Mouse (Mus musculus) lung, postnatal 25 days (tissue): Measurements from ENCODE around the gene Snx6.
"Not testable (repeated sequence)": the region's sequence is repeated elsewhere in the genome, so short reads cannot be mapped to it uniquely, and the experiment has no call there.

ENCODE experiments used
- DNase-seq: peaks from one replicate; pipeline ENCODE4 v3.0.0; 2022; ENCODE audit warnings: low spot score

Gene Snx6

DNA sequence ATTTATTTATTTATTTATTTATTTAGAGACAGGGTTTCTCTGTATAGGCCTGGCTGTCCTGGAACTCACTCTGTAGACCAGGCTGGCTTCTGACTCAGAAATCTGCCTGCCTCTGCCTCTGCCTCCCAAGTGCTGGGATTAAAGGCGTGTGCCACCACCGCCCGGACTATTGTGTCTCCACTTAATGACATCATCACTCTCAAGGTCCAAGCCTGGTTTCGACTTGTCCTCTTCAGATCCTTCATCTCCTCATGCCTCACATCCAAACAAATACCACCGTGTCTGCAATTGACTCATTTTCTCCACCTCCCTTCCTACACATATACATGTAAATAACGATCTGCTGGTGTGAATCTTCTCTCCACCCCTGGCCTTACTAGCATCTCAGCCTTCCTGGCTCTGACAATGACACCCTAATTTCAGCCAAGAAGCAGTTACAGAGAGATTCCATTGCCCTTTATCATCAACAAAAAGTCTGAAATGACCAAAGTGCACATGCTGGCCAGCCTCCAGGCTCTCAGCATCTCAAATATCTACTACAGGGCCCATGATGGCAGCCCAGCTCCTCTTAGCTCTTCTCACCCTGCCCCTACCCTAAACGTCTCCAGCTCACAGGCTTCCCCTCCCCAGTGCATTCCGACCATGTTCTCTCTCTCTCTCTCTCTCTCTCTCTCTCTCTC lies 1.2 kb upstream of the Snx6 start:
- DNase-seq, result no peak

DNA sequence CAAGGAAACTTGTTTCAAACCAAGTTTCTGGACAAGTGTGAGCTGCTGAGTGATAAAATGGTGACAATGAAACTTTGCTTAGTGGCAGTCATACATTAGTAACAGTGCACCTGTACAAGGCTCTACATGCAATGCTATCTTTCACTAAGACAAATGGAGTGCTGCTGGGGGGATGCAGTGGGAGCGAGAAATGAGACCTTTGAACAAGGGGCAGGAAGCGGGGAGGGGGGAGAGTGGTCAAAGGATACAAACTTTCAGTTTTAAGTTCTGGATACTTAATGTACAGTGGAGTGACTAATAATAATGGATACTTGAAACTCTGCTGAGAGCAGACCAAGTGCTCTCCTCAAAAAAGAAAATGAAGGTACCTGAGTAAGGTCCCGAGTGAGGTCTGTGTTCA lies 1.1 kb downstream of the Snx6 start:
- no peak for DNase-seq

DNA sequence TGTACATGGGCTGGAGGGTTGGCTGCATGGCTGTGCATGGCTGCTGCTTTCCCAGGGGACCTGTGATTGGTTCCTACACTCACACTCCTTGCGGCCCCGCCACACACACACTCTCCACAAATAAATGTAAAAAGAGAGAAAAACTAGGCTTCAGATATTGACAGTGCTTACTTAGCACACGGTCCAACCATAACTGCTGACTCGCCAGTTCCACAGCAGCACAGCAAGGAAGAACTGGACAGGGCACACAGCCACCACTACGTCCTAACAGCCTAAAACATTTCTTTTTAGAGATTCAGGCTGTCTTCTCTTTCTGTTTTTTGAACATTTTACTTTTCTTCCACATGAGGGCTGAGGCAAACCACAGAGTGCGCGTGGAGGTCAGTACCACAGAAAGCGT lies 4.0 kb downstream of the Snx6 start:
- no peak for DNase-seq

DNA sequence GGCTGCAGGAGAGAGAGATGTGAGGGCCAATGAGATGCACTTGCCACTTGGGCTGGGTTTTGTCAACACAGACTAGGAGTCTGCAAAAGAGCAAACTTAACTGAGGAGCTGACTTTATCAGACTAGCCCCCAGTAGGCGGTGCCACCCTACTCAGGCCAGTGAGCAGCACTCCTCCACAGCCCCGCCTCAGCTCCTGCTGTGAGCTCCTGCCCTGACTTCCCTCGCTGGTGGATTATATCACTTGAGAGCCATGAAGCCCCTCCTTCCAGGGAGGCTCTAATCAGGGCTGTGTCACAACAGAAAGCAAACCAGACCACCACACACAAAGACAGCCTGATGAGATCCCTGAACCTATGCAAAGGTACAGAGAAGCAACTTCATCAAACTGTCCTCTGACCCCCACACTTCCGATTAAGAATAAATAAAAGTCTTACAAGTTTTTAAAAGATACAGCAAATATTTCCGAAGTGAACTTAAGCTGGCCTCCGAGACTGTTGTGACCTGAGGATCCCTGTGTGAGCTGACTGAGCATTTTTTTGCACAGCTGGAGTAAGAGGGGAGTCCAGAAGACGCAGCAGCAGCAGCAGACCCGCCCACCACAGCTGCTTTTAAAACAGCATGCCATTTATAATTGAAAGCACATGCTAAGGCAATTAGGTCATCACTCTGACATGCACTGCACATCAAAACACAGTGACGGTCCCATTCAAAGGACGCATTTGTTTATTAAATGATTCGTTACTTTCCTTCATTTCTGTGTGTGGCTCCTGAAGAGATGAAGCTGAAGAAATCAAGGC lies 6.0 kb downstream of the Snx6 start:
- peak; percentile 39 for DNase-seq

DNA sequence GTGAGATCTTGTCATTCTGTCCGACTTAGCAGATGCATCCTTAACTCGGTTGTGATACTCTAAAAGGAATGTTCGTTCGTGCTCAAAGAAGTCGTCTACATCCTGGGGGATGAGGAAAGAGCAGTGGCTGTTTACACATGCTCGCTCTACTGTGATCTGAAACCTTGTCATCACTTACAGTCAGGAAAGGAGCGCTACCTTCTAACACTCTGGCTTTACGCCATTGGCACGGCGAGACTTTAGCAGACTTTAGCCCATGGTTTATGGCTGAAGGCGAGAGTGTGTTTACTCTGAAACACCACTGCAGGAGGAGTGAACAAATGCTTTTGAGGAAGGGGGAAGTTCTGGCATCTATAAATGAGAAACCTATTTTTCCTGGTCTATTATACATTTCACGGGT lies 31.9 kb downstream of the Snx6 start:
- no peak for DNase-seq

DNA sequence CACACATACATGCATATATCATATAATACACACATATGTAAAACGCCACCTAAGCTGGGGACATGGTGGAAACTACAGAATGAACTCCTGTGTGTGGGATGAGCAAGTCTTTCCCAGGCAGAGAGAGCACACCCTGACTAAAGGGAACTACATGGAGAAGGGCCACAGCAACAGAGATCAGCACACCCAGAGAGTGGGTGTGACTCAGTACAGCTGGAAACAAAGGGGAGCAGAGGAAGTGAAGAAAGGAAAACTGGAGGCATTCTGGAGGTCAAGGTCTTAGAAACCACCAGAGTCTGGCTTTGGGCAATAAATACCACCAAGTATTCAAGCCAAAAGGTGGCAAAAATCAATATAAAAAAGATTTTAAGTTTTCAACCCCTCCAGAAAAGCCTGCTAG lies 34.8 kb downstream of the Snx6 start:
- DNase-seq, result no peak

DNA sequence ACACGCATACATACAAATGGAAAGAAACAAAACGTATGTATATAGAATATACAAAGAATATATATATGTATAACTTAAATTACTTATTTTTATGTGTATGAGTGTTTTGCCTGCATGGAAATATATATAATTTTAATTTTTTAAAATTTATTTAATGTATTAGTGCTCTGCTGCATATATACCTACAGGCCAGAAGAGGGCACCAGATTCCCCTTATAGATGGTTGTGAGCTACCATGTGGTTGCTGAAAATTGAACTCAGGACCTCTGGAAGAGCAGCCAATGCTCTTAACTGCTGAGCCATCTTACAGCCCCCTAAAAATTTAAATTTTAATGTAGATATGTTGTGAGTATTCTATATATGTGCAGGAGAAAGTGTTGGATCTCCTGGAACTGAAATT lies 36.7 kb downstream of the Snx6 start:
- DNase-seq, result no peak

DNA sequence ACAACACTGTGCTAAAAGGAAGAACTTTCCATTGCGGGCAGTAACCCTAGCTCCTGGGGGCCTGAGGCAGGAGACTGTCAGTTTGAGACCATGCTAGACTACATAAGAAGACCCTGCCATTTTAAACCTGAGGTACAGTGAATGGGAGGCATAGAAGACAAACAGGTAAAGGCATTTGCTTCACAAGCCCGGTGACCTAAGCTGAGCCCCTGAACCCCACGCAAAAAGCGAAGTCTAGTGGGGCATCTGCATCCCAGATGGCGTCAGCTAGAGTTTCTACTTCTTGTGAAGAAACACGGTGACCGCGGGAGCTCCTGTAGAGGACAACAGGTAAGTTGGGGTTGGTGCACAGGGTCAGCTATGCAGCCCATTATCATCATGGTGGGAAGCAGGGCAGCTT lies 46.9 kb downstream of the Snx6 start:
- DNase-seq, result no peak

DNA sequence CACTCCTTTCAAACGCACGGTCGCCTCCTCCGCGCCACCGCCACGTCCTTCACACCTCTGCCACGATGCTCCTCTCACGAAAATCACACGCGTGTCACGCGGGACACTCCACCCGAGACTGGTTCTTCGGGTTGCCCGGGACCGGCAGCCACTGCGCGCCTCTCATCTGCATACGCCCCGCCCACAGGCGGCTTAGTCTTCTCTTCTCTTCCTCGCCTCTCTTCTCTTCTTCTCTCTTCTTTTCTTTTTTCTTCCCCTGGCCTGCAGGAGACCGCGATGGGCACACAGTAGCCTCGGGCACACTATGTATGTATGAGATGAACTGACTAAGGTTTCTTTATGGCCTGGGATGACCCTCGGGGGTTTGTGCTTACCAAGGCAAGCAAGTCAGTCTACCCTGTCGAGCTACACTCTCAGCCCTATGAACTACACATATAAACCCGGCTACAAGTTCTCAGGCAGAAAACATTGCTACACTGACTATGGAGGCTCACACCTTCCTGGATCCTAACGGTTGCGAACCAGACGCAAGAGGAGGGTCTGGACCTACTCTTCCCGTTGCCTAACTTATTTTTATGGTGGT lies 56.8 kb downstream of the Snx6 start:
- not testable (repeated sequence) for DNase-seq

DNA sequence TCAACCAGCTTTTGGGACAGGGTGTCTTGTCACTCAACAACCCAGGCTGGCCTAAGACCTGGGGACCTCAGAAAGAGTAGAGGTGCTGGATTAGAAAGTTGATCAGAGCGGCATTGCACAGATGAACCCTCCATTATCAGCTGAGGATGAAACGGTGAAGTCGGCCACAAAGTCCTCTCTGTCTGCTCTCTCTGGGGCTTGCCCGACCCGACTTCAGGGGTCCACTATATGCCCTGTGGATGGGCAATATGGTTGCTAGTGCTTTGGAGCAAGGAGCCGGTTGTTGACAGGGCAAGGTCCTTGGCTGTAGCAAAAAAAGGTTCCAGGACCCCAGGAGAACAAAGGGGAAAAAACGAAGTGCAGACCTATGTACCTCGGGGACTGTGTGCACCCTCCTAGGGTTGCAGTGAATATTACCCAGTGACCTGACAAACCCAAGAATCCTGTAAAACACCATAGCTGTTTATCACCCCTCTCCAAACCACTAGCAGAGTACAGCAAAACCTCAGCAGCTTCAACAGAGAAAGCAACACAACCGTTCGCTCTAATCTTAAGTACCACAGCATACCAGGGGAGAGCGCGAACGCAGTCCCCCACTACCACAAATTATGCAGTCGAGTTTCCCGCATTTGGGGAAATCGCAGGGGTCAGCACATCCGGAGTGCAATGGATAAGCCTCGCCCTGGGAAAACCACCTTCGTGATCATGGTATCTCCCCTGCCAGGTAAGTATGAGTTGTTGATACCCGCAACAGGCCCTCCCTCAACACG lies 57.4 kb downstream of the Snx6 start:
- DNase-seq, result not testable (repeated sequence)

DNA sequence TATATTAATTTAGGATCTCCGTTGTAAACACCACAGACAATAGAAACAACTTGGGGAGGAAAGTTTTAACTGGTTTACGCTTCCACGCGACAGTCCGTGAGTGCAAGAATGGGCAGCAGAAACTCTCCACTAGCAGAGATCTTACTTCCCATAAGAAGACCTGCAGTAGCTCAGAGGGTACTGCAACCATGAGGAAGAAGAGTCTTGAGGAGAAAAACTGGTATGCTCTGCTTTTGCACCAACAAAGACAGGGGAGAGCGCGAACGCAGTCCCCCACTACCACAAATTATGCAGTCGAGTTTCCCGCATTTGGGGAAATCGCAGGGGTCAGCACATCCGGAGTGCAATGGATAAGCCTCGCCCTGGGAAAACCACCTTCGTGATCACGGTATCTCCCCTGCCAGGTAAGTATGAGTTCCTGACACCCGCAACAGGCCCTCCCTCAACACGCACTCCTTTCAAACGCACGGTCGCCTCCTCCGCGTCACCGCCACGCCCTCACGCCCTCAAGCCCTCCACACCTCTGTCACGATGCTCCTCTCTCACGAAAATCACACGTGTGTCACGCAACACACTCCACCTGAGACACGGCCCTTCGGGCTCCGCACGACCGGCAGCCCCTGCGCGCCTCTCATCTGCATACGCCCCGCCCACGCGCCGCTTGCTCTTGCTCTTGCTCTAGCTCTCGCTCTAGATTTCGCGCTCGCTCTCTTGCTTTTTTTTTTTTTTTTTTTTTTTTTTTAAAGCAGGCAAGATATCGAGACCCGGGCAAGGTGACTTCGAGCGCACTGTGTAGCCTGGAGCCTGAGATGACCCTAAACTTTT lies 61.0 kb downstream of the Snx6 start:
- peak; percentile 54 for DNase-seq

DNA sequence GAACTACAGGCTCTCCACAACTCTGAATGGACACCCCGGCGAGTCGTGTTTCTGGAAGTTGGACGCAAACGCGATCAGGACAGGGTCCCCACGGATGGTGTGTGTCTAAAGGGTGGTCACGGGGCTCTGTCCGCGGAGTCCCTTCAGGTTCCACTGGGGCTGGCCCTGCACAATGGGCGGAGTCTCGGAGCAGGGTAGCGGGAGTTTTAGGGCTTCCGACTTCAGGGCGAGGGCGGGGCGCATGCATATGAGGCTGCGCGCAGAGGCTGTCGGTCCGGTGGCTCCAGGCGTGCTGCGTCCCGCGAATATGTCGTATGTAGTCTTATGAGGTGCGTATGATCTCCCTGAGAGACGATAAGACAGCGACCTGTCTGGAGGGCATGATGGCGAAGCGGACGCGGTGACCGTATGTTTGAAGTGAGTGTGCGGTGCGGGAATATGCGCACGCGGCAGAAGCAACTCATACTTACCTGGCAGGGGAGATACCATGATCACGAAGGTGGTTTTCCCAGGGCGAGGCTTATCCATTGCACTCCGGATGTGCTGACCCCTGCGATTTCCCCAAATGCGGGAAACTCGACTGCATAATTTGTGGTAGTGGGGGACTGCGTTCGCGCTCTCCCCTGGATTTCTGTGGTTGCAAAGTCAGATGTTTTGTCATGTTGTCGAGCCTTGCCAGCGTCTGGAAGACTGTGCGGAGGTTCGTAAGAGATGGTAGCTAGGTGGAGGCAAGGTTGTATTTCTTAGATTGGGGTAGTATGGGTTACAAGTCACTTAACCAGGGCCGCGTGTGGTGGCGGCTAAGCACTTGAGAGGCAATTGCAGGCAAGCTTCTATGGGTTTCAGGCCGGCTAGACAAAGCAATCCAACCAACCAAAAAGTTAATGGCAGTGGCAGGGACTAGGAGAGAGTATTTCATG lies 66.1 kb downstream of the Snx6 start:
- DNase-seq, result not testable (repeated sequence)

DNA sequence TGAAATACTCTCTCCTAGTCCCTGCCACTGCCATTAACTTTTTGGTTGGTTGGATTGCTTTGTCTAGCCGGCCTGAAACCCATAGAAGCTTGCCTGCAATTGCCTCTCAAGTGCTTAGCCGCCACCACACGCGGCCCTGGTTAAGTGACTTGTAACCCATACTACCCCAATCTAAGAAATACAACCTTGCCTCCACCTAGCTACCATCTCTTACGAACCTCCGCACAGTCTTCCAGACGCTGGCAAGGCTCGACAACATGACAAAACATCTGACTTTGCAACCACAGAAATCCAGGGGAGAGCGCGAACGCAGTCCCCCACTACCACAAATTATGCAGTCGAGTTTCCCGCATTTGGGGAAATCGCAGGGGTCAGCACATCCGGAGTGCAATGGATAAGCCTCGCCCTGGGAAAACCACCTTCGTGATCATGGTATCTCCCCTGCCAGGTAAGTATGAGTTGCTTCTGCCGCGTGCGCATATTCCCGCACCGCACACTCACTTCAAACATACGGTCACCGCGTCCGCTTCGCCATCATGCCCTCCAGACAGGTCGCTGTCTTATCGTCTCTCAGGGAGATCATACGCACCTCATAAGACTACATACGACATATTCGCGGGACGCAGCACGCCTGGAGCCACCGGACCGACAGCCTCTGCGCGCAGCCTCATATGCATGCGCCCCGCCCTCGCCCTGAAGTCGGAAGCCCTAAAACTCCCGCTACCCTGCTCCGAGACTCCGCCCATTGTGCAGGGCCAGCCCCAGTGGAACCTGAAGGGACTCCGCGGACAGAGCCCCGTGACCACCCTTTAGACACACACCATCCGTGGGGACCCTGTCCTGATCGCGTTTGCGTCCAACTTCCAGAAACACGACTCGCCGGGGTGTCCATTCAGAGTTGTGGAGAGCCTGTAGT lies 76.4 kb downstream of the Snx6 start:
- DNase-seq, result not testable (repeated sequence)

DNA sequence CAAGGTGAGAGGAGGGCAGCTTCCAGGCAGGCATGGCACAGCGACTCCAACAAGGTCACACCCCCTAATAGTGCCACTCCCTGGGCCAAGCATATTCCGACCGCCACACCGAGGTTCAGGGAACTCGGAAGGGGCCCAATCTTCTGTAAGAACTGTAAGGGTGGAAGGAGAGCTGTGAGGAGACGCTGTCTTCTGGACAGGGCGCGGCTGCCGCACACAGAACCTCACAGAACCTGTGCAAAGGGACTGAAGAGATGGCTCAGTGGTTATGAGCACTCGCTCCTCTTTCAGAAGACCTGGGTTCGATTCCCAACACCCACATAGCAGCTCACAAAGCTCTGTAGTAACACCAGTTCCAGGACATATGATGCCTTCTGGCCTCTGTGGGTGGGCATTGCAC lies 78.0 kb downstream of the Snx6 start:
- not testable (repeated sequence) for DNase-seq

DNA sequence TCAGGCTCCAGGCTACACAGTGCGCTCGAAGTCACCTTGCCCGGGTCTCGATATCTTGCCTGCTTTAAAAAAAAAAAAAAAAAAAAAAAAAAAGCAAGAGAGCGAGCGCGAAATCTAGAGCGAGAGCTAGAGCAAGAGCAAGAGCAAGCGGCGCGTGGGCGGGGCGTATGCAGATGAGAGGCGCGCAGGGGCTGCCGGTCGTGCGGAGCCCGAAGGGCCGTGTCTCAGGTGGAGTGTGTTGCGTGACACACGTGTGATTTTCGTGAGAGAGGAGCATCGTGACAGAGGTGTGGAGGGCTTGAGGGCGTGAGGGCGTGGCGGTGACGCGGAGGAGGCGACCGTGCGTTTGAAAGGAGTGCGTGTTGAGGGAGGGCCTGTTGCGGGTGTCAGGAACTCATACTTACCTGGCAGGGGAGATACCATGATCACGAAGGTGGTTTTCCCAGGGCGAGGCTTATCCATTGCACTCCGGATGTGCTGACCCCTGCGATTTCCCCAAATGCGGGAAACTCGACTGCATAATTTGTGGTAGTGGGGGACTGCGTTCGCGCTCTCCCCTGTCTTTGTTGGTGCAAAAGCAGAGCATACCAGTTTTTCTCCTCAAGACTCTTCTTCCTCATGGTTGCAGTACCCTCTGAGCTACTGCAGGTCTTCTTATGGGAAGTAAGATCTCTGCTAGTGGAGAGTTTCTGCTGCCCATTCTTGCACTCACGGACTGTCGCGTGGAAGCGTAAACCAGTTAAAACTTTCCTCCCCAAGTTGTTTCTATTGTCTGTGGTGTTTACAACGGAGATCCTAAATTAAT lies 81.5 kb downstream of the Snx6 start:
- peak; percentile 74 for DNase-seq

DNA sequence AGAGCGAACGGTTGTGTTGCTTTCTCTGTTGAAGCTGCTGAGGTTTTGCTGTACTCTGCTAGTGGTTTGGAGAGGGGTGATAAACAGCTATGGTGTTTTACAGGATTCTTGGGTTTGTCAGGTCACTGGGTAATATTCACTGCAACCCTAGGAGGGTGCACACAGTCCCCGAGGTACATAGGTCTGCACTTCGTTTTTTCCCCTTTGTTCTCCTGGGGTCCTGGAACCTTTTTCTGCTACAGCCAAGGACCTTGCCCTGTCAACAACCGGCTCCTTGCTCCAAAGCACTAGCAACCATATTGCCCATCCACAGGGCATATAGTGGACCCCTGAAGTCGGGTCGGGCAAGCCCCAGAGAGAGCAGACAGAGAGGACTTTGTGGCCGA lies 85.0 kb downstream of the Snx6 start:
- peak; percentile 42 for DNase-seq

DNA sequence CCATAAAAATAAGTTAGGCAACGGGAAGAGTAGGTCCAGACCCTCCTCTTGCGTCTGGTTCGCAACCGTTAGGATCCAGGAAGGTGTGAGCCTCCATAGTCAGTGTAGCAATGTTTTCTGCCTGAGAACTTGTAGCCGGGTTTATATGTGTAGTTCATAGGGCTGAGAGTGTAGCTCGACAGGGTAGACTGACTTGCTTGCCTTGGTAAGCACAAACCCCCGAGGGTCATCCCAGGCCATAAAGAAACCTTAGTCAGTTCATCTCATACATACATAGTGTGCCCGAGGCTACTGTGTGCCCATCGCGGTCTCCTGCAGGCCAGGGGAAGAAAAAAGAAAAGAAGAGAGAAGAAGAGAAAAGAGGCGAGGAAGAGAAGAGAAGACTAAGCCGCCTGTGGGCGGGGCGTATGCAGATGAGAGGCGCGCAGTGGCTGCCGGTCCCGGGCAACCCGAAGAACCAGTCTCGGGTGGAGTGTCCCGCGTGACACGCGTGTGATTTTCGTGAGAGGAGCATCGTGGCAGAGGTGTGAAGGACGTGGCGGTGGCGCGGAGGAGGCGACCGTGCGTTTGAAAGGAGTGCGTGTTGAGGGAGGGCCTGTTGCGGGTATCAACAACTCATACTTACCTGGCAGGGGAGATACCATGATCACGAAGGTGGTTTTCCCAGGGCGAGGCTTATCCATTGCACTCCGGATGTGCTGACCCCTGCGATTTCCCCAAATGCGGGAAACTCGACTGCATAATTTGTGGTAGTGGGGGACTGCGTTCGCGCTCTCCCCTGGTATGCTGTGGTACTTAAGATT lies 85.6 kb downstream of the Snx6 start:
- DNase-seq, result not testable (repeated sequence)

DNA sequence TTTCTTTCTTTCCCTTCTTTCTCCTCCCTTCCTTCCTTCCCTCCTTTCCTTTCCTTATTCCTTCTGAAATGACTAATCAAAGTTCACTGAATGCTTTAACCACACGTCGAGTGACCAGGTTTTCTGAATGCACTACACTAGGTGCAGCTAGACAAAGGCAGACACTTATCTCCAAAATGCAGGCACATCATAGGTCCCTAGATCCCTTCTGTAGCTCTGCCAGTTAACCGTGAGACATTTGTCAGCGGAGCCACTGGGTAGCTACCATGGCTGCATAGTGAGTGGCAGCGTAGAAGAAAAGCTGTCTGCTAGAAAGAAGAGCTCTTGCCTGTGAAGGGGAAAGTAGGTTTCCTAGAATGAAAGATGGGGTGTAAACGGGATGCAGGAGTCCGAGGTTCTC lies 96.1 kb downstream of the Snx6 start:
- no peak for DNase-seq
